Mouse (Mus musculus): ENCODE measurements at regions not wholly inside any gene's neighbourhood (a gene's known extent, or its start where the extent isn't known, plus 50 kb on each side); places are given as distances from the start of the nearest gene placed in this dataset.

DNA sequence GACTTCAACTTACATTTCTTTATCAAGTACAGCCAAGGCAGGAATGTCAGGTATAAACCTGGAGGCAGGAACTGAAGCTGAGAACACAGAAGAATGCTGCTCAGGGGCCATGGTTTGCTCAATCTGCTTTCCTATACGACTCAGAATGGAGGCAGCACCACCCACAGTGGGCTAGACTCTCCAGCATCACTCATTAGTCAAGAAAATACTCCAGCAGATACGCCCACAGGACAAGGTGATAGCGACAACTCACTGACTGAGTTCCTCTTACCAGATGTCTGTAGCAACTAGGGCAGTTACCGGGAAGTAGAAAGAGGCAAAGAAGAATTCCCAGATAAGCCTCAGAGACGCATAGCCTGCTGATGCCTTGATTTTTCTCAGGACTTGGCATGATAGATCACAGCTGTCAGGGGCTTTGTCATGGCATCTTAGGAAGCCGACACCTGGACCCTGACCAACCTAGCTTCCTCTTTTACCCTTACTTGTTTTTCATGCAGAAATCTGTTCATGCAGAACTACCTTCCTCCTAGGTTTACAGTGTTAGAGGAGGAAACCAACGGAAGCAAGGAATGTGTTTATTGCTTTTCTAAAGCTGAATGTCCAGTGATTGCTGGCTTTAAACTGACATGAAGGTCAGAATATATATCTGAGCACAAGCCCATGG lies 110.7 kb upstream of the Sp4 start:
- TF ChIP-seq POLR2A (IDR thresholded peaks at IDR 0.05; ENCODE audit: low read depth, low read length) = no peak
- TF ChIP-seq CTCF (IDR thresholded peaks at IDR 0.05; ENCODE audit: extremely low read depth, insufficient read length, insufficient replicate concordance, low read depth, low read length) = no peak
